Mouse (Mus musculus) embryonic facial prominence, embryonic 10.5 days (tissue): ENCODE results near the gene Spin1. TPM values are rescaled to one million over a fixed set of nuclear protein-coding genes. Genes with fewer than 3 reads are reported as not detected.

Experiments
- DNase-seq: peaks from one replicate; pipeline ENCODE4 v3.0.0-alpha.2; 2017; ENCODE audit warnings: low spot score
- H3K27ac ChIP-seq: fragments of 300-500 bp; sonication (generic); replicated peaks from 2 replicates; pipeline ENCODE4 v1.5.1; 2016; ENCODE audit warnings: mild to moderate bottlenecking
- H3K27me3 ChIP-seq: fragments of 300-500 bp; sonication (generic); replicated peaks from 2 replicates; pipeline ENCODE4 v1.6.1; 2016; ENCODE audit warnings: low read depth, mild to moderate bottlenecking; ENCODE audit not compliant: poor library complexity, severe bottlenecking
- H3K36me3 ChIP-seq: fragments of 300-500 bp; sonication (generic); replicated peaks from 2 replicates; pipeline ENCODE4 v1.6.1; 2016; ENCODE audit warnings: mild to moderate bottlenecking, moderate library complexity
- H3K4me1 ChIP-seq: fragments of 300-500 bp; sonication (generic); 2 replicates; pipeline ENCODE4 v1.6.1; 2016
- H3K4me3 ChIP-seq: fragments of 300-500 bp; sonication (generic); 2 replicates; pipeline ENCODE4 v1.5.1; 2016; ENCODE audit warnings: mild to moderate bottlenecking, moderate library complexity
- H3K9me3 ChIP-seq: fragments of 300-500 bp; sonication (generic); 2 replicates; pipeline ENCODE4 v1.6.1; 2016; ENCODE audit warnings: mild to moderate bottlenecking
- WGBS: fragments of 180-500 bp; shearing (Covaris S2); methylation state at CpG from one replicate; pipeline ENCODE4 v1.1.7; 2016; 5-methylcytosine and 5-hydroxymethylcytosine counted together
- polyA plus RNA-seq: library from polyadenylated mRNA; unstranded; fragments of >200 nt; fragmentation: Nextera tagmentation; extraction: Ambion mirVana; gene quantifications from 2 replicates; pipeline ENCODE4 v1.2.1, GENCODE M21; 2016

Spin1 gene
- polyA plus RNA-seq, 1 experiment from 2014 or later: 105 TPM

GRCm38 (mm10) chr13:51121966-51122365, 21.3 kb downstream of the Spin1 start:
- Histone ChIP-seq H3K4me3 (no peak overlapping the region), H3K4me1 (peaks cover 64% of the 10 kb centered on the region), H3K36me3 (peaks cover 40% of the 10 kb centered on the region), H3K9me3 (no peaks in the 10 kb centered on the region), H3K27ac (no peak overlapping the region), H3K27me3 (no peaks in the 10 kb centered on the region)
- 27% methylated on average over 1 of the region's 1 CpGs for WGBS
- DNase-seq: no peak

GRCm38 (mm10) chr13:51122771-51123170, 22.1 kb downstream of the Spin1 start:
- Histone ChIP-seq H3K4me3 (no peak overlapping the region), H3K4me1 (peaks cover 64% of the 10 kb centered on the region), H3K27me3 (no peaks in the 10 kb centered on the region), H3K9me3 (no peaks in the 10 kb centered on the region), H3K27ac (no peak overlapping the region), H3K36me3 (peaks cover 48% of the 10 kb centered on the region)
- WGBS: 80% methylated on average over 8 of the region's 8 CpGs
- no peak for DNase-seq

DNA sequence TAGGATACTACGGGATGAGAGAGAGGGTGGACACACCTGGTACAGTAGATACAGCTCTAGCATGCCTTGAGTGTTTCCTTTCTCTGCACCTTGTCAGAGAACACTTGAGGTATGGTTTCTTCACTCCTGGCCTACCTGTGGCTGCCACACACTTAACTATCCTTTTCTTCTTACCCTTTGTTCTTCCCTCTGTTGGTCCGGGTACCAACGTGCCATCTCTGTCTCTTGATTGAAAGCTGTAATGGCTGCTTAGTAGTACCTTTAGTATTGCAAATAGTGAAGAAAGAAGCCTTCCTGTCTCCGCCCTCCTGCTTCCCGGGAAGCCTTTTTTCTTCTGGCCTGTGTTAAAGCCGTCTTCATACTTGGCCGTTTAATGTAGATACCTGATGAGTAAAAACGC, 24.7 kb downstream of the Spin1 start:
- H3K36me3 ChIP-seq: peaks cover 74% of the 10 kb centered on the region
- DNase-seq: no peak
- no peak overlapping the region for H3K4me3 ChIP-seq
- no peaks in the 10 kb centered on the region for H3K9me3 ChIP-seq
- peaks cover 39% of the 10 kb centered on the region for H3K4me1 ChIP-seq
- H3K27ac ChIP-seq: no peak overlapping the region
- no peaks in the 10 kb centered on the region for H3K27me3 ChIP-seq
- WGBS: 83% methylated on average over 8 of the region's 8 CpGs

DNA sequence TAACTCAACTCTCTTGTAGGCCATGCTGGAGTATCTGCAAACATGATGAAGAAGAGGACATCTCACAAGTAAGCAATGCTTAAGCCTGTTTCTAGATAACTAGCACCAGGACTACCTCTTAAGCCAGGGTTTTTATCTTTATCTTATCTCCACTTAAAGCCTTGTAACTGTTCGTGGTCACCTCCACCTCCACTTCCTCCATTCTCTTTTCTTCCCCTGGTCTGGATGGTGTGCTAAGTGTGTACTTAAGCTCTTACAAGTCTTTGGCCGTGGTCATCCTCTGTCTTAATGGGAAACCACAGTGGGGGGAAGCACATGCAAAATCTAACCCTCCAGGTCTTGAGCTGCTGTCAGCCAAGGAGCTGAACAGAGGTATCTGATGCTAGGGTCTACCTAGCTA, 27.2 kb downstream of the Spin1 start:
- no peak for DNase-seq
- Histone ChIP-seq H3K4me3 (no peak overlapping the region), H3K27ac (no peak overlapping the region), H3K27me3 (no peaks in the 10 kb centered on the region), H3K4me1 (peaks cover 14% of the 10 kb centered on the region), H3K9me3 (no peaks in the 10 kb centered on the region), H3K36me3 (peaks cover 95% of the 10 kb centered on the region)
- WGBS: 88% methylated on average over 2 of the region's 2 CpGs

- peaks cover 9% of the 10 kb centered on the region; the same call in 1 of the 2 replicates for H3K4me1 ChIP-seq
- 96% methylated on average over 7 of the region's 7 CpGs for WGBS
- H3K9me3 ChIP-seq: no peaks in the 10 kb centered on the region
- no peaks in the 10 kb centered on the region for H3K27me3 ChIP-seq
- H3K4me3 ChIP-seq: no peak overlapping the region
- peaks cover 95% of the 10 kb centered on the region for H3K36me3 ChIP-seq
- no peak overlapping the region for H3K27ac ChIP-seq
- DNase-seq: no peak
These were observed 27.7 kb downstream of the Spin1 start for GRCm38 (mm10) chr13:51128417-51128816.

DNA sequence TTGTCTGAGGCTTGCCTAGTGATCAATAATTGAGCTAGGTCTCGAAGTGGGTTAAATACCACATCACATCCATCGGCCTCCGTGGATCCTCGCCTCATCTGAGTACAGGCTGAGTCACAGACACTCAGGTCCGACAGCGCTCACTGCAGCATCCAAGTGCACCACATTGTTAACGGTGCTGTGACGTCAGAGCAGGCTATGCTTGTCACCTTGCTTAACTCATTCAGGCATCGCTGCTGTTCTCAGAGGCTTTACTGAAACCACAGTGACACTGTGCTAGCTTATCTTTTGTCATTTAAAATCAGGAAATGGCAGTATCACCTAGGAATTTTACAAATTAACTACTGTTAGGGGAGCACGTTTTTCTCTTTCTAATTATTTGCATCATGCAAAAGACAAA, 30.5 kb downstream of the Spin1 start:
- Histone ChIP-seq H3K9me3 (no peaks in the 10 kb centered on the region), H3K36me3 (peaks cover 91% of the 10 kb centered on the region), H3K27ac (no peak overlapping the region), H3K27me3 (no peaks in the 10 kb centered on the region), H3K4me3 (no peak overlapping the region), H3K4me1 (no peaks in the 10 kb centered on the region)
- no peak for DNase-seq
- WGBS: 90% methylated on average over 10 of the region's 10 CpGs

DNA sequence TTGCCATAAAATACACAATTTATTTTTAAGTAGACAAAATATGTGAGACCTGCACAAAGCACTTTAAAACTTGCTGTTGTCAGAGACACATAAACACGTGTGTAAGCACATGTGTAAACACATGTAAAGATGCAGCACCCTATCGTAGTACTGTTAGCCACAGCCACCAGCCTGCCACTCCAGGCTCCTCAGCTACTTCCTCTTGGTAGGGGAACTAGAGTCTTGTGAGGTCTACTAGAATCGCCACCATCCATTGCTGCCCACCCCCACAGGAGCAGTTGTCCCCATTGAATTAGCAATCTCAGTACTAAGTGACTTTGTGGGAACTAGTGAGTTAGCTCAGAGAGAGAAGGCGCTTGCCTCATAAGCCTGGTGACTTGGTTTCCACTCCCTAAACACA, 35.6 kb downstream of the Spin1 start:
- WGBS: 91% methylated on average over 4 of the region's 4 CpGs
- peaks cover 15% of the 10 kb centered on the region for H3K4me1 ChIP-seq
- H3K27me3 ChIP-seq: no peaks in the 10 kb centered on the region
- H3K27ac ChIP-seq: no peak overlapping the region
- H3K36me3 ChIP-seq: peaks cover 77% of the 10 kb centered on the region
- no peak for DNase-seq
- no peaks in the 10 kb centered on the region for H3K9me3 ChIP-seq
- no peak overlapping the region for H3K4me3 ChIP-seq

DNA sequence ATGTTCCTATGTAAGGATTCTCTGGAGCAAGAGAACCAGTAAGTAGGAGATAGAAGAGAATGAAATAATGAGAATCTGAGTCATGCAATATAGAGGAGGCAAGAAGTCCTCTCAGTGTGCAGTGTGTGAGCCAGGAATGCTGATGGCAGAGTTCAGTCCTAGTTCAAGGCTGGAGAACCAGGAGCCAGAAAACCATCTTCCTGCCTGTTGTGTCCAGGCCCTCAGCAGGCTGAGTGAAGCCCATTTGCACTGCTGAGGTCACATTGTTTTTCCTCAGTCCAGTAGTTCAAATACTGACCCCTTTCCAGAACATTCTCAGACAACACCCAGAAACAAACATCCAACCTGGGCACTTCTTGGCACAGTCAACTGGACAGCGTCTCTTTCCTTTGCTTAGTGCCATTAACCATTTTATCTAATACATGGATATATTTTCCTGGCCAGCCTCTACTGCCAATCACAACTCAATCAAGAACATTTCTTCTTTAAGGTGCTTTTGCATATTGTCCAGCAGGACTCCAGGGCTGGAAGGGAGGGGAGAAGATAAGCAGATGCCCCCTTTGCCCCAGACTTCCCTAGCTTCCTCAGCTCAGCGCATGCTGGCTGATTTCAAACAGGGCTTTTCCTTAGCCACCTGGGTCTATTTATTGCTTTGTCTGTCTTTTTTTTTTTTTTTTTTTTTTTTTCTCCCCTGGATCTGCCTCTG, 36.5 kb downstream of the Spin1 start:
- H3K4me3 ChIP-seq: no peak overlapping the region
- H3K9me3 ChIP-seq: no peaks in the 10 kb centered on the region
- H3K4me1 ChIP-seq: peaks cover 15% of the 10 kb centered on the region
- 65% methylated on average over 2 of the region's 2 CpGs for WGBS
- H3K36me3 ChIP-seq: peaks cover 76% of the 10 kb centered on the region
- no peak overlapping the region for H3K27ac ChIP-seq
- no peaks in the 10 kb centered on the region for H3K27me3 ChIP-seq
- no peak for DNase-seq

DNA sequence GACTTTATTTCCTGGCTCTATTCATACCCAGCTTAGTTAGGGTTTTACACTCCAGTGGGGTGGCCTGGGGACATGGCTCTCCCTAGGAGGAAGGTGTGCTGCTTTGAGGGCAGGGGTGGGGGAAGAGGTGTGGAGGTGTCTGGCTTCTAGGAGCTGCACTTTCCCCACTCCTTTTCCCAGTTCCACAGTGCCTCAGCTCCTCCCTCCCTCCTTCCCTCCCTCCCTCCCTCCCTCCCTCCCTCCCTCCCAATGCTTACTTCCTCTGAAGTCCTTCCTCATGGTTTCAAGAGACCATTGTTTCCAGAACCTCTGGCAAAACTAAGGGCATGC, 37.0 kb downstream of the Spin1 start:
- Histone ChIP-seq H3K36me3 (peaks cover 75% of the 10 kb centered on the region), H3K9me3 (no peaks in the 10 kb centered on the region), H3K4me1 (peaks cover 15% of the 10 kb centered on the region), H3K27me3 (no peaks in the 10 kb centered on the region), H3K27ac (no peak overlapping the region), H3K4me3 (no peak overlapping the region)
- peak; percentile 21 for DNase-seq

DNA sequence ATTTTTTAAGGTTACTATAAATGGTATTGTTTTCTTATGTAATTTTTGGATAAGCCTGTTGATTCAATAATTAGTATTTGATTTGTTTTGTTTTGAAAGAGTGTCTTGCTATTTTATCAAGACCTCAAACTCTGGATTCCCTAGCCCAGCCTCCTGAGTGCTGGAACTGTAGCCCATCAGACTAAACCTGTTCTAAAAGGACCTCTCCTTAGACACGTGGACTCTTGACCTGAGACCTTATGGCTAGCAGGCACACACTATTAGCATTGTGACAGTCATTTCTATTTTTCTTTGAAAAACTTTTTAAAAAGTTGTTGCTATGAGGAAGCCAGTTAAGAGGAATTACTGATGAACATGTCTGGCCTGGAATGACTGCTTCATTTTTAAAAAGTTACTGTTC, 46.4 kb downstream of the Spin1 start:
- peaks cover 90% of the 10 kb centered on the region for H3K36me3 ChIP-seq
- 76% methylated on average over 1 of the region's 1 CpGs for WGBS
- DNase-seq: no peak
- H3K4me1 ChIP-seq: no peaks in the 10 kb centered on the region
- no peaks in the 10 kb centered on the region for H3K9me3 ChIP-seq
- no peak overlapping the region for H3K4me3 ChIP-seq
- no peak overlapping the region for H3K27ac ChIP-seq
- H3K27me3 ChIP-seq: no peaks in the 10 kb centered on the region

DNA sequence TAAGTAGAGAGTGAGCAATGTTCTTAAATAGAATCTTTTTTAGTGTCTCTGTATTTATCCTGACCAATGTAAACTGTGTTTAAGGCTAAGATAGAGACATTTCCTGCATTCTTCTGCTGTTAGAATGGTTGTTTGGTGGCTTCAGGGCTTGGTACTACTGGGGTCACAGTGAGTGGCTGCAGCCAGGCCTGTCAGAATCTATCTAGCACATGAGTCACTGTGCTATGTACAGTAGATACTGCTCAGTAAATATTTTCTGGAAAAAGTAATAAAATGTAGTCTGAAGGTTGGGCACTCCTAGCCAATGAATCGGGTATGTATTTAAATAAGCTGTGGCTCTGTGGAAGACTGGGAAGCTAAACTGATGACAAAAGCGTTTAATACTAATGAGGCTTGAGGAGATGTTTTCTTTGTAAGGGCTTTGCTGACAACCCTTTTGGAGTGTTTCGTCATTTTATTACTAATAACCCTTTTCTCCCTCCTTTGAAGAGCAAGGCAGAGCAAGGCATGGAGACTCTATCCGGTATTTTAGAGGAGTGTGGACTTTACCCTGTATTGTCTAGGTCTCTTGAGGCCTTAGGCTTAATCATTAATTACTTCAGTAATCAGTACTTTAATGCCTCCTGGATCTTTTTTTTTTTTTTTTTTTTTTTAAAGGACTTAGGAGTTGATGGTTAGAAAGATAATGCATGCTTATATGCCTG, 52.4 kb downstream of the Spin1 start:
- Histone ChIP-seq H3K36me3 (peaks cover 87% of the 10 kb centered on the region), H3K27ac (no peak overlapping the region), H3K9me3 (no peaks in the 10 kb centered on the region), H3K4me1 (no peaks in the 10 kb centered on the region), H3K4me3 (no peak overlapping the region), H3K27me3 (no peaks in the 10 kb centered on the region)
- DNase-seq: no peak
- WGBS: 94% methylated on average over 4 of the region's 4 CpGs

GRCm38 (mm10) chr13:51153670-51154030, 53.0 kb downstream of the Spin1 start:
- DNase-seq: no peak
- 92% methylated on average over 4 of the region's 4 CpGs for WGBS
- no peak overlapping the region for H3K4me3 ChIP-seq

More at GRCm38 (mm10) chr13:51153670-51154030, 53.0 kb downstream of the Spin1 start:
- no peaks in the 10 kb centered on the region for H3K4me1 ChIP-seq
- no peaks in the 10 kb centered on the region for H3K27me3 ChIP-seq
- H3K27ac ChIP-seq: no peak overlapping the region
- H3K9me3 ChIP-seq: 0 out of 2 replicates have a peak, but pooled peaks cover 3% of the 10 kb centered on the region
- H3K36me3 ChIP-seq: peaks cover 87% of the 10 kb centered on the region
